Mouse (Mus musculus) forebrain, postnatal 0 days (tissue): ENCODE measurements at regions not wholly inside any gene's neighbourhood (a gene's known extent, or its start where the extent isn't known, plus 50 kb on each side); places are given as distances from the start of the nearest gene placed in this dataset.

Source experiments
- ATAC-seq: fragments of 200-750 bp; cut with Nextera tagmentation; 2 replicates; pipeline ENCODE4 v1.8.0; 2017; ENCODE audit warnings: mild to moderate bottlenecking, moderate library complexity
- DNase-seq: peaks from one replicate; pipeline ENCODE4 v3.0.0-alpha.2; 2015
- H3K27ac ChIP-seq: fragments of 300-500 bp; sonication (generic); 2 replicates; pipeline ENCODE4 v1.5.1; 2014; ENCODE audit warnings: low read depth, mild to moderate bottlenecking, antibody characterized with exemption, low read length, moderate library complexity, mixed read lengths
- H3K27me3 ChIP-seq: fragments of 300-500 bp; sonication (generic); 2 replicates; pipeline ENCODE4 v1.6.1; 2014; ENCODE audit warnings: mild to moderate bottlenecking, low read length, mixed read lengths; ENCODE audit not compliant: insufficient read depth
- H3K36me3 ChIP-seq: fragments of 300-500 bp; sonication (generic); 2 replicates; pipeline ENCODE4 v1.6.1; 2014; ENCODE audit warnings: mild to moderate bottlenecking, moderate library complexity; ENCODE audit not compliant: insufficient read depth
- H3K4me1 ChIP-seq: fragments of 300-500 bp; sonication (generic); 2 replicates; pipeline ENCODE4 v1.6.1; 2014; ENCODE audit warnings: antibody characterized with exemption; ENCODE audit not compliant: insufficient read depth
- H3K4me2 ChIP-seq: fragments of 300-500 bp; sonication (generic); 2 replicates; pipeline ENCODE4 v1.6.1; 2014; ENCODE audit warnings: low read depth, mild to moderate bottlenecking, moderate library complexity
- H3K4me3 ChIP-seq: fragments of 300-500 bp; sonication (generic); 2 replicates; pipeline ENCODE4 v1.5.1; 2014; ENCODE audit warnings: low read depth, low read length, mixed read lengths
- H3K9ac ChIP-seq: fragments of 300-500 bp; sonication (generic); 2 replicates; pipeline ENCODE4 v1.6.1; 2014; ENCODE audit warnings: mild to moderate bottlenecking
- H3K9me3 ChIP-seq: fragments of 300-500 bp; sonication (generic); 2 replicates; pipeline ENCODE4 v1.6.1; 2016; ENCODE audit warnings: low read length
- CTCF ChIP-seq: sonication (generic); IDR thresholded peaks from 2 replicates; pipeline ENCODE4 v1.5.1; 2016; ENCODE audit warnings: antibody characterized with exemption, control low read depth, low read depth
- WGBS: fragments of 180-500 bp; shearing (Covaris S2); extraction: QIAGEN DNeasy Blood & Tissue Kit; methylation state at CpG from one replicate; pipeline ENCODE4 v1.1.7; 2014; 5-methylcytosine and 5-hydroxymethylcytosine counted together

- no peak overlapping the region for H3K4me3 ChIP-seq
Measured at GRCm38 (mm10) chr7:69062506-69062905, 313.5 kb upstream of the Arrdc4 start.

GRCm38 (mm10) chr7:69062094-69062493 lies 313.1 kb upstream of the Arrdc4 start:
- H3K4me2 ChIP-seq, result no peak overlapping the region
- no peak overlapping the region for H3K4me3 ChIP-seq
- no peaks in the 10 kb centered on the region for H3K36me3 ChIP-seq
- peak; percentile 91 for ATAC-seq
- no peaks in the 10 kb centered on the region for H3K4me1 ChIP-seq
- DNase-seq, result peak; percentile 67
- H3K27ac ChIP-seq, result no peak overlapping the region
- no peaks in the 10 kb centered on the region for H3K27me3 ChIP-seq
- WGBS, result 14% methylated on average over 8 of the region's 8 CpGs
- H3K9ac ChIP-seq, result no peak overlapping the region
- H3K9me3 ChIP-seq, result no peaks in the 10 kb centered on the region
- no peak for TF ChIP-seq CTCF

More at GRCm38 (mm10) chr7:69062506-69062905, 313.5 kb upstream of the Arrdc4 start:
- Histone ChIP-seq H3K27ac (no peak overlapping the region), H3K36me3 (no peaks in the 10 kb centered on the region), H3K27me3 (no peaks in the 10 kb centered on the region), H3K9ac (no peak overlapping the region), H3K4me1 (no peaks in the 10 kb centered on the region), H3K9me3 (no peaks in the 10 kb centered on the region), H3K4me2 (no peak overlapping the region)
- ATAC-seq, result peak; percentile 40; the same call in 1 of the 2 replicates
- DNase-seq, result no peak
- TF ChIP-seq CTCF, result no peak
- WGBS, result 64% methylated on average over 7 of the region's 7 CpGs

GRCm38 (mm10) chr7:69061242-69061641 lies 312.2 kb upstream of the Arrdc4 start:
- H3K4me3 ChIP-seq, result no peak overlapping the region
- ATAC-seq, result peak; percentile 88
- no peaks in the 10 kb centered on the region for H3K4me1 ChIP-seq
- 35% methylated on average over 4 of the region's 4 CpGs for WGBS
- H3K27me3 ChIP-seq, result no peaks in the 10 kb centered on the region
- no peak for TF ChIP-seq CTCF
- H3K4me2 ChIP-seq, result no peak overlapping the region
- no peak overlapping the region for H3K9ac ChIP-seq
- H3K36me3 ChIP-seq, result no peaks in the 10 kb centered on the region
- H3K9me3 ChIP-seq, result no peaks in the 10 kb centered on the region
- peak; percentile 34 for DNase-seq
- no peak overlapping the region for H3K27ac ChIP-seq

- no peak for ATAC-seq
- Histone ChIP-seq H3K4me2 (no peak overlapping the region), H3K36me3 (no peaks in the 10 kb centered on the region), H3K27ac (no peak overlapping the region), H3K4me1 (no peaks in the 10 kb centered on the region), H3K4me3 (no peak overlapping the region), H3K9ac (no peak overlapping the region), H3K27me3 (no peaks in the 10 kb centered on the region), H3K9me3 (no peaks in the 10 kb centered on the region)
- no peak for TF ChIP-seq CTCF
- WGBS, result 48% methylated on average over 8 of the region's 8 CpGs
- no peak for DNase-seq
Measured at GRCm38 (mm10) chr7:69016575-69016974, 267.5 kb upstream of the Arrdc4 start.

- no peaks in the 10 kb centered on the region for H3K27me3 ChIP-seq
- ATAC-seq (no peak), DNase-seq (no peak)
- no peak overlapping the region for H3K27ac ChIP-seq
- H3K4me2 ChIP-seq, result no peak overlapping the region
- H3K9me3 ChIP-seq, result no peaks in the 10 kb centered on the region
- H3K9ac ChIP-seq, result no peak overlapping the region
- H3K4me3 ChIP-seq, result no peak overlapping the region
- no peaks in the 10 kb centered on the region for H3K4me1 ChIP-seq
- no peak for TF ChIP-seq CTCF
- WGBS, result 80% methylated on average over 4 of the region's 4 CpGs
- no peaks in the 10 kb centered on the region for H3K36me3 ChIP-seq
Measured at GRCm38 (mm10) chr7:69015047-69015446, 266.0 kb upstream of the Arrdc4 start.

GRCm38 (mm10) chr7:69007237-69007636 lies 258.2 kb upstream of the Arrdc4 start:
- no peak overlapping the region for H3K4me2 ChIP-seq
- 35% methylated on average over 10 of the region's 10 CpGs for WGBS

GRCm38 (mm10) chr7:68988061-68988460 lies 239.0 kb upstream of the Arrdc4 start:
- H3K4me1 ChIP-seq, result no peaks in the 10 kb centered on the region
- no peak overlapping the region for H3K27ac ChIP-seq
- no peaks in the 10 kb centered on the region for H3K9me3 ChIP-seq
- H3K4me3 ChIP-seq, result no peak overlapping the region
- TF ChIP-seq CTCF, result no peak
- H3K4me2 ChIP-seq, result no peak overlapping the region
- H3K27me3 ChIP-seq, result no peaks in the 10 kb centered on the region
- H3K9ac ChIP-seq, result no peak overlapping the region
- H3K36me3 ChIP-seq, result no peaks in the 10 kb centered on the region
- 91% methylated on average over 4 of the region's 4 CpGs for WGBS
- no peak for DNase-seq
- ATAC-seq, result no peak

More at GRCm38 (mm10) chr7:69007237-69007636, 258.2 kb upstream of the Arrdc4 start:
- DNase-seq, result no peak
- H3K9me3 ChIP-seq, result no peaks in the 10 kb centered on the region
- no peaks in the 10 kb centered on the region for H3K4me1 ChIP-seq
- H3K27me3 ChIP-seq, result no peaks in the 10 kb centered on the region
- TF ChIP-seq CTCF, result no peak
- H3K27ac ChIP-seq, result no peak overlapping the region
- no peaks in the 10 kb centered on the region for H3K36me3 ChIP-seq
- no peak overlapping the region for H3K9ac ChIP-seq
- no peak overlapping the region for H3K4me3 ChIP-seq
- ATAC-seq, result no peak

GRCm38 (mm10) chr7:68983937-68984336 lies 234.9 kb upstream of the Arrdc4 start:
- no peaks in the 10 kb centered on the region for H3K36me3 ChIP-seq
- H3K4me3 ChIP-seq, result no peak overlapping the region
- no peak overlapping the region for H3K27ac ChIP-seq
- 16% methylated on average over 1 of the region's 1 CpGs for WGBS
- no peak for TF ChIP-seq CTCF
- no peak for ATAC-seq
- no peak overlapping the region for H3K4me2 ChIP-seq
- no peaks in the 10 kb centered on the region for H3K4me1 ChIP-seq
- H3K9ac ChIP-seq, result no peak overlapping the region
- no peaks in the 10 kb centered on the region for H3K9me3 ChIP-seq
- no peak for DNase-seq
- H3K27me3 ChIP-seq, result no peaks in the 10 kb centered on the region
